Mouse (Mus musculus): ENCODE measurements around the gene Suz12.
"Not testable (repeated sequence)": the region's sequence is repeated elsewhere in the genome, so short reads cannot be mapped to it uniquely, and the experiment has no call there.

The Suz12 gene

DNA sequence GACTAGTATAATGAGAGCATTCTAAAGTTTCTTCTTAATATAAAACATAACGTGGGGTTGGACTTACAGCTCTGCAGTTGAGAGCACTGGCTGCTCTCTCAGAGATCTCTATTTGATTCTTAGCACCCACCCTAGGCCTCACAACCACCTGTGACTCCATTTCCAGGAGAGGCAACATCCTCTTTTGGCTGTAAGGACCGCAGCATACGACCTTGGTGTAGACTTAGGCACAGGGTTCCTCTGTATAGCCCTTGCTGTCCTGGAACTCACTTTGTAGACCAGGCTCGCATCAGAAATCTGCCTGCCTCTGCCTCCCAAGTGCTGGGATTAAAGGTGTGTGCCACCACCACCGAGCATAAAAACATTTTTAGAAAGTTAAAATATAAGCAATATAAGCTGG lies 1.3 kb upstream of the Suz12 start:
- DNase-seq (ENCODE audit: low read depth, low spot score), result no peak

DNA sequence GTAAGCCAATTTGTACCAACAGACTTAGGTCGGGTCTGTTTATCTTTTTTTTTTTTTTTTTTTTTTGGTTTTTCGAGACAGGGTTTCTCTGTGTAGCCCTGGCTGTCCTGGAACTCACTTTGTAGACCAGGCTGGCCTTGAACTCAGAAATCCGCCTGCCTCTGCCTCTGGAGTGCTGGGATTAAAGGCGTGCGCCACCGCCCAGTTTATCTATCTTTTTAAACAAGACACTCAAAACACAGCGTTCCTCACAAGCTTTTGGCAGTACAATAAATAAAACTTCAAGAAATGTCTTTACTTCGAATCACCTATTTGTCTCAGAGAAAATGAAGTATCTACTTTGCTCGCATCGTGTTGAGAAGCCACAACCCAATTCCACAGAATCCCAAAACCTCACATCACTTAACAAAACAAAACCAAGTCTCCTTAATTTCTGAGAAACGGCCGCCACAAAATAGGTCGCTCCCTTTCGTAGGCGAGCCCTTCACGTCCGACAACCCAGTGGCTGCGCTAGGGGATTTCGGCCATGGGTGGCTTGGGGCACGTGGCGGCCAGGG lies 793 bp upstream of the Suz12 start:
- DNase-seq (ENCODE audit: low read depth, low spot score), result no peak

DNA sequence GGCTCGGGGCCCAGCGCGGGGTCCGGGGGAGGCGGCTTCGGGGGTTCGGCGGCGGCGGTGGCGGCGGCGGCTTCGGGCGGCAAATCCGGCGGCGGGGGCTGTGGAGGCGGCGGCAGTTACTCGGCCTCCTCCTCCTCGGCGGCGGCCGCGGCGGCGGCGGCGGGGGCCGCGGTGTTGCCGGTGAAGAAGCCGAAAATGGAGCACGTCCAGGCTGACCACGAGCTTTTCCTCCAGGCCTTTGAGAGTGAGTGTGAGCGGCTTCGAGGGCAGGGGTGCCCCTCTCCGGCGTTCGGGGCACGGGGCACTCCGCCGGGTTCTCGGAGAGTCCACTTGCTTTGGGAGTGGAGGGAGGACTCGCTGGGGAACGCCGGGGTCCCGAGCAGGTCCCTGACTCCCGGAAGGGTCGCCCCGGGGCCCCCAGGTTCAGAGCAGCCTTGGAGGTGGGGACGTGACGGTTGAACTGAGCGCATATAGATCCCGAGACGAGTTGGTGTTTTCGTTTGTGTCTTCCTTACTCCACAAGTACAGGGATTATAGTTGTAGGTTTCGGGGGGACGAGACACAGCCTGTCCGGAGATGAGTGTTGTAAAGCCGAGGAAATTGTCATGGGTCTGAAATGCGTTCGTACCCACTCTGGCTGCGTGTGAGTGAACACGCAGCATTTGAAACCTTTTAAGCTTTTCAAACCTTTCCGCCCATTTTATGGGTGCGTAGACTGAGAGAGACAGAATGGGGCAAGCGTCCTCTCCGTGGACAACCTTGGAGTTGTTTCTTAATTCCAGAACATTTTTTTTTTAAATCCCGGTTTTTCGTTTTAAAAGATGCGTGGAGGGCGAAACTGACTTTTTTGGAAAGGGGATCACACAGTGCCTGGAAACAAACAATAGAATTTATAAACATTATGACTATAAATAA lies 707 bp downstream of the Suz12 start:
- peak; percentile 53 for DNase-seq (ENCODE audit: low read depth, low spot score)

DNA sequence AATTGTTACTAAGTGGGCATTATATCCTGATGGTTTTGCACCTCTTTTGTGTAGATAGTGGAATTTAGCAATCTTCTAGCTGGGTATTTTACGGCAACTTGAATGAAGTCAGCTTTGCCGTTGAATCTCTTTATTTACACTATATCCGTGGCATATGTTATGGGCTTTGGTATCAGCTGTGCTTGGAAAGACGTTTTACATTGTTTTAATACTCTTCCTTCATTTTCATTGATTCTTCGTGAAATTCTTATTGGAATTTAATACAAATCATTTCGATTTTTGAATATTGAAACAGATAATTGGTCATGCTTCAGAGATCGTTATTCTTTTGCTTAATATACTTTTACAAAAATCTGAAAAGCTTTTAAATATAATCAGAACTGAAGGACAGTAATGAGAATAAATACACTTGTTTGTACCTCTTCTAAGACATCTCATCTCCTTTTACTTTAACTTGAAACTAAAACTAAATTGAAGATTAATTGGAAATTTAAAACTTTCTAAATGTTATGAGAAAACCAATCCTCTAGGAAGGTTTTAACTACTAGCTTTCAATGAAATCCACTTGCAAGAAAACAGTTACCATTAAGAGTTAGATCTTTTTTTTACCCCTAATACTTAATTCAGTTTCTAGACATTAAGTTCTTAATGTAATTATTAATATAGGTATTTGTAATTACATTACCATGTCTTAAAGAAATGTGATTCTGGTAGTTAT lies 1.5 kb downstream of the Suz12 start:
- no peak for DNase-seq (ENCODE audit: low read depth, low spot score)

DNA sequence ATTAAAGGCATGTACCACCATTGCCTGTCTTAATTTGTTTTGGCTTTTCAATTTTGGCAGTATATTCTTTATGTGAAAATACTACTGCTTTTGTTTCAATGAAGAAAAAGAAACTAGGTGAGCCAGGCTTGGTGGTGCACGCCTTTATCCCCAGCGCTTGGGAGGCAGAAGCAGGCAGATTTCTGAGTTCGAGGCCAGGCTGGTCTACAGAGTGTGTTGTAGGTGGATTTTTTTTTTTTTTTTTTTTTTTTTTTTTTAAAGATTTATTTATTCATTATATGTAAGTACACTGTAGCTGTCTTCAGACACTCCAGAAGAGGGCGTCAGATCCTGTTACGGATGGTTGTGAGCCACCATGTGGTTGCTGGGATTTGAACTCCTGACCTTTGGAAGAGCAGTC lies 23.6 kb downstream of the Suz12 start:
- not testable (repeated sequence) for DNase-seq (ENCODE audit: low read depth, low spot score)

DNA sequence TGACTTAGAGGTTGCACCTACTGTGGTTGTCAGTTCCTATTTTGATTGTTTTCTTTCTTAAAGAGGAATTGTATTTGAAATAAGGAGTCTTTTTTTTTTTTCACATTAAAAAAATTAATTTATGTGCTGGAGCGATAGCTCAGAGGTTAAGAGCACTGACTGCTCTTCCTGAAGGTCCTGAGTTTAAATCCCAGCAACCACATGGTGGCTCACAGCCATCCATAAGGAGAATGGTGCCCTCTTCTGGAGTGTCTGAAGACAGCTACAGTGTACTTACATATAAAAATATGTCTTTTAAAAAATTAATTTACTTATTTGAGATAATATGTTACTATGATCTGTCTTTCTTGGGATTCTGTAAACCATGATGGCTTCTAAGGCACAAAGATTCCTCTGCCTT lies 26.9 kb downstream of the Suz12 start:
- no peak for DNase-seq (ENCODE audit: low read depth, low spot score)

DNA sequence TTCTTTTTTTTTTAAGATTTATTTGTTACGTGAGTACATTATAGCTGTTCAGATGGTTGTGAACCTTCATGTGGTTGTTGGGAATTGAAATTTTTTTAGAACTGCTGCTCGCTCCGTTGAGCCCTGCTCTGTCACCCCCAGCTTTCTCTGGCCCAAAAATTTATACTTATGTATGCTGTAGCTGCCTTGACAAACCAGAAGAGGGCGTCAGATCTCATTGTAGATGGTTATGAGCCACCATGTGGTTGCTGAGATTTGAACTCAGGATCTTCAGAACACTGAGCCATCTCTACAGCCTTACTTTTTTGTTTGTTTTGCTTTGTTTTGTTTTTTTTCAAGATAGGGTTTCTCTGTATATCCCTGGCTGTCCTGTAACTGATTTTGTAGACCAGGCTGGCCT lies 28.4 kb downstream of the Suz12 start:
- peak; percentile 42 for DNase-seq (ENCODE audit: low read depth, low spot score)

DNA sequence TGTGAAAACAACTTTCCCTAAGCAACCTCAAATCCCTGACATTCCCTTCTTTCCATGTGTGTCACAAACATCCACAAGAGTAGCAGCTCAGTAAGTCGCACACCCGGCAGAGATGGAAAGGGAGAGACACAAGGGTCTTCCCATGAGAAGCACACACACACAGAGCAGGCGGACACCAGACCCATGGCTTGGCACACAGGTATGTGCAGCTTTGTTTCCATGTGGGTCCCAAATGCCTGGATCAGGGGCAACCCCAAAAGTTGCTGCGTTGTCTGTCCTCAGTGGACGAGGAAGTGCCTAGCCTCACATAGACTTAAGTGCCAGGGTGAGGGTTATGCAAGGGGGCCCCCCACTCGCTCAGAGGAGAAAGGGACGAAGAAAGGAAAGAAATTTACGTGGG lies 44.6 kb downstream of the Suz12 start:
- DNase-seq (ENCODE audit: low read depth, low spot score), result no peak

DNA sequence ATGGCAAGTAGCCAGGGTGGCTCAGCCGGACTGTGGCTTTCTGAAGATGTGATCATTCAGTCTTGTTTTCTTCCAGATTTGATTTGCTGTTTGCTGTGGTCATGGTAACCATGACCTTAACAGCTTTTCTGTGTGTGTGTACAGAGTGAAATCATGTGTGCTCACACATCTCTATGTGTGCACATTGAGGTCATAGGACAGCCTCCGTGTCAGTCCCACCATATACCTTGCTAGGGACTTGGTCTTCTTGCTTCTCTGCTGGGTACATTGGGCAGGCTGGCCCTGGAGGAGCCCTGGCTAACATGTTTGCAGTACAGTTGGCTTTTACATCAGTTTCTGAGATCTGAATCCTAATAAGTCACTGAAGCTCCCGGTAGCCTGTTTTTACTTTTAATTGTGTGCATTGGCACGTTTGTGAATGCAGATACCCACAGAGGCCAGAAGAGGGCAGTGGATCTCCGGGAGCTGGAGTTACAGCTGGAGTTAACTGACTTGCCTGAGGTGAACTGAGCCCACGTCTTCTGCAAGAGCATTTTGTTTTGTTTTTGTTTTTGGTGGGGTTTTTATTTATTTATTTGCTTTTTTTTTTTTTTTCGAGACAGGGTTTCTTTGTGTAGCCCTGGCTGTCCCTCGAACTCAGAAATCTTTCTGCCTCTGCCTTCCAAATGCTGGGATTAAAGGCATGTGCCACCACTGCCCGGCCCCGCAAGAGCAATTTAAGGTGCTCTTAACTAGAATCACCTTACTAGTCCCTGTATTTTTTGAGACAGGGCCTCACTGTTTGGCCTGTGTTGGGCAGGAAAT lies 49.9 kb downstream of the Suz12 start:
- peak; percentile 78 for DNase-seq (ENCODE audit: low read depth, low spot score)

DNA sequence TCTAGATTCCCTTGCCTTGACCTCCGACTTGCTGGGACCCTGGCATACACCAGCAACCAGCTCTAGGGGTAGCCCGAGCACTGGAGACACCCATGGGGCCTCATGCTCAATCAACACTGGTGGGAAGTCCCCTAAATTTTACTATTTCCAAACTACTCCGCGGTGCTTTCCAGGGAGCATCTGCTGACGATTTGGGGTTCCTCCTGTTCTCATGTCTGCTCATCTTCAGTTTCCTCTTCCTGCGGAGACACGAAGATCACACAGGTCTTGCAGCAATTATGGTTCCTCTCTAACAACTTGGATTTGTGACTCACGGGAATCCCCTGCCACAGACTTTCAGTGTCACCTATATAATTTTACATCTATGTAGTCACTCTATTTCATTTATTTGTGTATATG lies 50.5 kb downstream of the Suz12 start:
- DNase-seq (ENCODE audit: low read depth, low spot score), result no peak

DNA sequence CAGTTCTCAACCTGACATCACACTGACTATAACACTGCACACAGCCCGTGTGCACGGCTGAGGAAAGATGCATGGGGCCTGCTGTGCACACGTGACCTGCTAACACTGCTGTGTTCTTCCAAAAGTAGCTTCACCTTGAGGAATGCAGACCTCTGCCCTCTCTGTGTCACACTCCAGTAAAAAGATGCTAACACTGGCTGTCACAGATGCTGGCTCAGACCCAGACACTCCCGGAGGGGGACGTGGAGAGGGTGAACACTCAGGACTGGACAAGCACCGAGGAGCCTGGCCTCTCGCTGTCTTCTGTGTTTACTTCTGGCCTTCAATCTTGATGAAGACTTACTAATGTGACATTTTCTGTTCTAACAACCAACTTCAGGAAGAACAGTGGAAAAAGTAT lies 54.0 kb downstream of the Suz12 start:
- no peak for DNase-seq (ENCODE audit: low read depth, low spot score)

DNA sequence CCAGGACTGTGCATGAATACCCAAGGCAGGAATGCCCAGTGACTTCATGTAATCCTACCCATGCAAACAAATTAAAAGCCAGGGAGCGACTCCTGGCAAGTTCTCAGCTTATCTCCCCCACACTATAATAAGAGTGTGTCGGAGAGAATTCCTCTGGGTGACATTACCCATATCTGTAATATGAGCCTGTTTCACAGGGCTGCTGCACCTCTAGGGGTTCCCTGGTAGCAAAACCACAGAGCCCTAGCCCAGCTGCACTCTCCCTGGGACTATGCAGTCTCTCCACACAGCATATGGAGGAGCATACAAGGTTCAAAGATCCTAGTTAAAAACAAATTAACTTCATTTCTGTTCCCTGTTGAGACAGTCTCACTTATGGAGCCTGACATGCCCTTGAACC lies 57.2 kb downstream of the Suz12 start:
- DNase-seq (ENCODE audit: low read depth, low spot score), result no peak

DNA sequence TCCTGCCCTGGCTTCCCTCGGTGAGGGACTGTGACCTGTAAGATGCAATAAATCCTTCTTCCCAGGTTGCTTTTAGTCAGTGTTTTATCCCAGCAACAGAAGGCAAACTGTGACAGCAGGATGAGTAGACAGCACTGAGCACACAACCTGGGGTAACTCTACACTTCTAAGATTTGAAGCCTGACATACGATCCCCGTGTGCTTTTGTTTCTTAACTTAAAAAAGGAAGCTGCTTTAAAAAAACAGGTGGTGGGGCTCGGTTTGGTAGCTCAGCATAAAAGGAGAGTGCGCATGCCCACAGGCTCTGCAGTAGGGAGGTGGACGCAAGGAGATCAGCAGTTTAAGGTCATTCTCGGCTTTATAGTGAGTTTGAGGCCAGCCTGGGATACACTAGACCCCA lies 59.5 kb downstream of the Suz12 start:
- no peak for DNase-seq (ENCODE audit: low read depth, low spot score)

DNA sequence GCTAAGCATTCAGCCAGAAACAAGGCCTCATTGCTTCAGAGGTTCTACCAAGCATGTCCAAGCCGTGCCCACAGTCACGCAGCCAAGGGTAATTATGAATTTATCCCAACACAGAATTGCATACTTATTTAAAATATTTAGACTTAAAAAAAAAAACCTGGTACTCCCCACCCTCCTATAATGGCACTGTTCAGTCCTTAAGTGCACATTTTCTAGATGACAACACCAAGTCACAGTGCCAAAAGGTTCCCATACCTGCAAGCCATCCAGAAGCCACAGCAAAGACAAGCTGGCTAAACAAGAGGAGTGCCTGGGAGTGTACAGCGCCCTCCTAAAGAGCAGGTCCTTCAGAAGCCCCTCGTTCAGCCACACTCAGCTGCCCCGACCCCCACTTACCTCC lies 60.3 kb downstream of the Suz12 start:
- DNase-seq (ENCODE audit: low read depth, low spot score), result no peak

DNA sequence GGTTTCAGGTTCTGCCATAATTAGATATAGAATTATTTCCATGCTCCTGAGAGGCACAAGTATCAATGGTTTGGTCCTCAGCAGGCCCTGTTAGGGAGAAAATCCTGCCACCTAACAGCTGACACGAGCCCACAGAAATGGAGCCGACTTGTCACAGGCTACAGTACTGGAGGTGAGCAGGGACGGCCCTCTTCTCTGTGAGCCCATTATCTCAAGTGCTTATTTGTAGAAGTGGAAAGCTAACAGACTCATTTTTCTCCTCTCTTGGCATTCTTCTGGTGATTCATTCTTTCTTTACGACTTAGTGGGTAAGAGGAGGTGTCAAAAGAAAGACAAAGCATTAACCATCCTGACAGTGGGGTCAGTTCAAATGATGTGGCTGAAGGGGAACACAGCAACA lies 61.8 kb downstream of the Suz12 start:
- no peak for DNase-seq (ENCODE audit: low read depth, low spot score)

DNA sequence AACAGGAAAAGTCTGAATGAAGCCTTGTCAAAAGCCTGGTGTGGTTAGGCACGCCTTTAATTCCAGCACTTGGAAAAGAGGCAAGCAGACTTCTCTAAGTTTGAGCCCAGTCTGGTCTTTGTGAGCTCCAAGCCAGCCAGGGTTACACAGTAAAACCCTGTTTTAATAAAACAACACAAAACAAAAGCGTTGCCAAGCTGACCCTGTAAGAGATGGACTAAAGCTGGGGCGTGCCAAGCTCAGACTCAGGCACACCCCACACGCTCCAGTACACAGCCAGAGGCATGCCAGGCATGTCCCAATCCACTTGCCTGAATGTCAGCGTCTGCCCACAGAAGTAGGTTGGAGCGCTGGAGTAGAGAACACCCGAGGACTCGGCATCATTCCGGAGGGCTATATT lies 63.2 kb downstream of the Suz12 start:
- DNase-seq (ENCODE audit: low read depth, low spot score), result no peak

DNA sequence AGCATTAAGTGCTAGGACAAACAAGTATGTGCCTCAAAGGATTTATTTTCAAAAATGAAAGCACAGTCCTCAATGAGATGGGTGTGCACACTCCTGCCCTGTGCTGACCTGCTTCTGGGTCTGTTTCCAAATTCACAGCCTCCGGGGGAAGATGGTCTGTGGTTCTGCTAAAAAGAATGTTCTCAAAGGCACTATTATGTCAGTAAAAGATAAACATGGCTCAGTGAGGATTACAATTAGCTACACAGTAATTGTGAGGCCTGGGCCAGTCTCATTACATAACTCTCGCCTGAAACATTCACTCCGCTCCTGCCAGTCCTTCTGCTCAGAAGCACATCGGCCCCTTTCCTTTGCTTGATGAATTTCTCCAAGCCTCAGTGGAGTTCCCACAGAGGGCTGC lies 69.3 kb downstream of the Suz12 start:
- no peak for DNase-seq (ENCODE audit: low read depth, low spot score)

DNA sequence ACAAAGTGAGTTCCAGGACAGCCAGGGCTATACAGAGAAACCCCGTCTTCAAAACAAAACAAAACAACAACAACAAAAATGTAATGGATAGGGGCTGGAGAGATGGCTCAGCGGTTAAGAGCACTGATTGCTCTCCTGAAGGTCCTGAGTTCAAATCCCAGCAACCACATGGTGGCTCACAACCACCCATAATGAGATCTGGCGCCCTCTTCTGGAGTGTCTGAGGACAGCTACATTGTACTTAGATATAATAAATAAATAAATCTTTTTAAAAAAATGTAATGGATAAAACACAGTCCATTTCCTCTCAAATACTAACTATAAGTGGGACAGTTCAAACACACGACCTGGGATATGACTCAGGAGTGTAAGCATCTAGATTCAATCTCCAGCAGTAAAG lies 73.5 kb downstream of the Suz12 start:
- not testable (repeated sequence) for DNase-seq (ENCODE audit: low read depth, low spot score)

DNA sequence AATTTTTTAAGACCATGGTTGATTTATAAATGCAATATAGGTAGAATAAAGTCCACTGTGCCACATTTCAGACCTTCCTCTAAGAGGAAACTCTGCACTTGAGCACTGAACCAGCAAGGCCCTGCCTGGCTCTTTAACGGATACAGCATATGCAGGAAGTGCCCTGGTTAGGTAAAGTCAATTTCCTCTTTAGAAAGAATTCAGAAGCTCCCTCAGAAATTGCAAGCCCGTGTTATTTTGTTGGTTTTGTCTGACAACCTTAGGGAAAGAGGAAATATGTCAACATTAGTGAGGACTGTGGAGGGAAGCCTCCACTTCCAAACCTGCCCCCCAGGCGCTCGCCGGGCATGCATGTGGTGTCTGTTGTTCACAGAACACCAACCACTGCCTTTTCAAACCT lies 74.7 kb downstream of the Suz12 start:
- no peak for DNase-seq (ENCODE audit: low read depth, low spot score)

DNA sequence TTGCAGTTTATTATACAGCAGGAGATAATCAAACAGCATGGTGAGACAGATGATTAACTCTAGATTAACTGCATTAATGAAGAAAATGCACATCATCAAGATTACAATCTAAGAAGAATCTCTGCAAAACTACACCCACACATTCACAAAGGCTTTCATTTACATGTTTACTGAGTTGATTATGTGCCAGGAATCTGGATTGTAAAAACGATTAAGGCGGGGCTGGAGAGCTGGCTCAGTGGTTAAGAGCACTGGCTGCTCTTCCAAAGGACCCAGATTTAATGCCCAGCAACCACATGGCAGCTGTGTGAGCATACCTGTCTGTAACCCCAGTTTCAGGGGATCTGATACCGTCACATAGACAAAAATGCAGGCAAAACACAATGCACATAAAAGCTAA lies 76.9 kb downstream of the Suz12 start:
- no peak for DNase-seq (ENCODE audit: low read depth, low spot score)

DNA sequence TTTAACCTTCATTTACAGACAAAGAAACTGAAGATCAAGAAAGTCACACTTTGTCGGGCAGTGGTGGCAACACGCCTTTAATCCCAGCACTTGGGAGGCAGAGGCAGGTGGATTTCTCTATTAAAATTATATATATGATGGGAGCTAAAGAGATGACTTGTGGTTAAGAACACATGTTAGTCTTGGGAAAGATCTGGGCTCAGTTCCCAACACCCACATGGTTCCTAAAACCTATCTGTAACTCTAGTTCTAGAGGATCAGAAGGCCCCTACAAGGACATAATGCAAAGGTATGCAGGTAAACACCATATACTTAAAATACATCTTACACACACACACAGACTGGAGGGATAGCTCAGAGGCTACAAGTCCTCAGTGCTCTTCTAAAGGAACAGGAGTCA lies 78.1 kb downstream of the Suz12 start:
- DNase-seq (ENCODE audit: low read depth, low spot score), result no peak

DNA sequence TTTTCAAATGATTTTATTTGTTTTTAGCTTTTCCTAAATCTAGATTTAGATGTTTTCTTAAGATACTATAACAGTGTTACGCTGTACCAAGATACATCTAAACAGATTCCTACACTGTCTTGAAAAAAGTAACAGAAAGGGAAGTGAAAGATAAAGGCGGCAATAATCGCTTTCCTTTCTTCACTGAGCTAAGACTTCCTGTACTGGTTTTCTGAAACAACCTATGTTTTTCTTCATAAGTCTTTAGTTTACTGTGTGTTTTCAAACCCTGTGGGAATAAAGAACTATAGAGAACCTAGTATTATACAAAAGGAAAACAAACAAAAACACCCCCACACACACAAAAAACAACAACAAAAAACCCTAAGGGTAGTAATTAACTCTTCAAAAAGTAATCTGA lies 79.5 kb downstream of the Suz12 start:
- DNase-seq (ENCODE audit: low read depth, low spot score), result no peak
